ENCODE assay signal across 9 mouse cellular contexts in genomic region chr10:122988372-122988771, GRCm38 (mm10).
DNase-seq lines count a peak whose midpoint lies in the region; ATAC-seq and TF ChIP-seq lines count a peak whose summit lies in the region.
"Had no signal": no experiment of that assay in that cellular context is flagged by ENCODE, and none has a peak within 500 bp of the region (broad histone marks: within the 10 kb centered on the region; RNA-seq: fewer than 3 reads in every experiment).

No protein-coding gene starts in this region.

- DNase-seq in kidney, adult 2 months, result no peak
- no peak for DNase-seq in kidney, postnatal 10 days
- DNase-seq in midbrain, embryonic 11.5 days (ENCODE audit: low spot score, missing footprints), result no peak
- no peak for DNase-seq in midbrain, postnatal 0 days (ENCODE audit: low spot score)
- no peak for DNase-seq in stomach, postnatal 0 days (ENCODE audit: low spot score)
- no peak for DNase-seq in urinary bladder, adult 2 months (ENCODE audit: low spot score)
- no peak for DNase-seq in hindbrain, postnatal 0 days (ENCODE audit: low spot score)

- H3K9me3 ChIP-seq in midbrain, embryonic 11.5 days (ENCODE audit: control insufficient read depth, low read length), result no peaks in the 10 kb centered on the region
- H3K9me3 ChIP-seq in midbrain, postnatal 0 days (ENCODE audit: low read length), result no peaks in the 10 kb centered on the region
- H3K9me3 ChIP-seq in heart, embryonic 15.5 days (replicated peaks), result no peaks in the 10 kb centered on the region
- no peaks in the 10 kb centered on the region for H3K9me3 ChIP-seq in stomach, postnatal 0 days (ENCODE audit: control insufficient read depth, low read length)
- no peaks in the 10 kb centered on the region for H3K9me3 ChIP-seq in hindbrain, postnatal 0 days (ENCODE audit: low read length)
- H3K9me3 ChIP-seq: G1E had no signal

- 42% methylated on average over 7 of the region's 7 CpGs for WGBS in kidney, adult 2 months
- WGBS in midbrain, embryonic 11.5 days, result 88% methylated on average over 7 of the region's 7 CpGs
- WGBS in midbrain, postnatal 0 days, result 89% methylated on average over 7 of the region's 7 CpGs
- 55% methylated on average over 7 of the region's 7 CpGs for WGBS in heart, embryonic 15.5 days
- 63% methylated on average over 7 of the region's 7 CpGs for WGBS in stomach, postnatal 0 days
- WGBS in hindbrain, postnatal 0 days, result 82% methylated on average over 7 of the region's 7 CpGs

- no peaks in the 10 kb centered on the region for H3K36me3 ChIP-seq in kidney, adult 2 months (ENCODE audit: control insufficient read depth, insufficient read depth, low read length)
- H3K36me3 ChIP-seq in midbrain, embryonic 11.5 days (ENCODE audit: control insufficient read depth, insufficient read depth, low read length), result no peaks in the 10 kb centered on the region; the same call in 1 of the 2 replicates
- 0 out of 2 replicates have a peak, but pooled peaks cover 2% of the 10 kb centered on the region for H3K36me3 ChIP-seq in midbrain, postnatal 0 days (ENCODE audit: insufficient read depth, low read length)
- no peaks in the 10 kb centered on the region; the same call in 1 of the 2 replicates for H3K36me3 ChIP-seq in heart, embryonic 15.5 days
- H3K36me3 ChIP-seq in stomach, postnatal 0 days (ENCODE audit: control insufficient read depth, insufficient read depth, low read length), result no peaks in the 10 kb centered on the region
- H3K36me3 ChIP-seq in hindbrain, postnatal 0 days (ENCODE audit: insufficient read depth, low read length), result no peaks in the 10 kb centered on the region; the same call in 1 of the 2 replicates

- no peak overlapping the region for H3K27ac ChIP-seq in kidney, adult 2 months (ENCODE audit: insufficient read depth, low read depth, low read length)
- no peak overlapping the region for H3K27ac ChIP-seq in midbrain, embryonic 11.5 days (ENCODE audit: low read depth, low read length)
- H3K27ac ChIP-seq in midbrain, postnatal 0 days (ENCODE audit: low read depth, low read length), result no peak overlapping the region
- H3K27ac ChIP-seq in heart, embryonic 15.5 days, result peak overlapping the region; percentile 100
- H3K27ac ChIP-seq in stomach, postnatal 0 days (replicated peaks), result no peak overlapping the region; the same call in 1 of the 2 replicates
- H3K27ac ChIP-seq in hindbrain, postnatal 0 days, result no peak overlapping the region

- no peak for TF ChIP-seq CTCF in kidney, adult 2 months (conservative IDR thresholded peaks at IDR 0.05; ENCODE audit: insufficient read depth, insufficient read length, low read depth, low read length)
- TF ChIP-seq CTCF in midbrain, postnatal 0 days (IDR thresholded peaks at IDR 0.05), result no peak
- no peak for TF ChIP-seq CTCF in stomach, postnatal 0 days (IDR thresholded peaks at IDR 0.05; ENCODE audit: low read depth)
- TF ChIP-seq CTCF in hindbrain, postnatal 0 days (IDR thresholded peaks at IDR 0.05; ENCODE audit: low read depth), result no peak

- TF ChIP-seq EP300 in stomach, postnatal 0 days (optimal IDR thresholded peaks at IDR 0.05), result no peak

- H3K4me2 ChIP-seq in midbrain, embryonic 11.5 days, result no peak overlapping the region
- no peak overlapping the region for H3K4me2 ChIP-seq in midbrain, postnatal 0 days (ENCODE audit: low read depth, low read length, poor library complexity, severe bottlenecking)
- H3K4me2 ChIP-seq in heart, embryonic 15.5 days, result peak overlapping the region; percentile 75
- peak overlapping the region; percentile 8; the same call in 1 of the 2 replicates for H3K4me2 ChIP-seq in stomach, postnatal 0 days (replicated peaks; ENCODE audit: low read depth)
- H3K4me2 ChIP-seq in hindbrain, postnatal 0 days (ENCODE audit: low read depth, low read length), result no peak overlapping the region

- TF ChIP-seq POLR2A in kidney, adult 2 months (IDR thresholded peaks at IDR 0.05; ENCODE audit: low read depth, low read length), result no peak

- ATAC-seq in midbrain, embryonic 11.5 days (ENCODE audit: low FRiP score), result no peak
- no peak for ATAC-seq in midbrain, postnatal 0 days (ENCODE audit: low FRiP score)
- no peak for ATAC-seq in heart, embryonic 15.5 days (replicated peaks; ENCODE audit: insufficient number of reproducible peaks, insufficient read depth, low FRiP score, low read depth)
- no peak for ATAC-seq in stomach, postnatal 0 days (ENCODE audit: low FRiP score, low TSS enrichment)
- ATAC-seq in hindbrain, postnatal 0 days, result no peak

- H3K4me1 ChIP-seq in kidney, adult 2 months (ENCODE audit: control insufficient read depth, insufficient read depth, low read length), result peaks cover 3% of the 10 kb centered on the region; the same call in 1 of the 2 replicates
- H3K4me1 ChIP-seq in midbrain, embryonic 11.5 days (ENCODE audit: control insufficient read depth, insufficient read depth, low read length), result peaks cover 12% of the 10 kb centered on the region
- peaks cover 5% of the 10 kb centered on the region; the same call in 1 of the 2 replicates for H3K4me1 ChIP-seq in midbrain, postnatal 0 days (ENCODE audit: insufficient read depth, low read length)
- peaks cover 49% of the 10 kb centered on the region for H3K4me1 ChIP-seq in heart, embryonic 15.5 days (replicated peaks)
- H3K4me1 ChIP-seq in stomach, postnatal 0 days (replicated peaks; ENCODE audit: control insufficient read depth, insufficient read depth), result no peaks in the 10 kb centered on the region
- no peaks in the 10 kb centered on the region for H3K4me1 ChIP-seq in hindbrain, postnatal 0 days (ENCODE audit: insufficient read depth, low read length)

- 0 out of 2 replicates have a peak overlapping the region, but pooled peaks have one; percentile 12 for H3K9ac ChIP-seq in midbrain, embryonic 11.5 days (ENCODE audit: low read length)
- no peak overlapping the region for H3K9ac ChIP-seq in midbrain, postnatal 0 days (replicated peaks; ENCODE audit: low read length, poor library complexity, severe bottlenecking)
- peak overlapping the region; percentile 29; the same call in 1 of the 2 replicates for H3K9ac ChIP-seq in heart, embryonic 15.5 days
- H3K9ac ChIP-seq in stomach, postnatal 0 days (ENCODE audit: low read length), result no peak overlapping the region
- no peak overlapping the region for H3K9ac ChIP-seq in hindbrain, postnatal 0 days (replicated peaks; ENCODE audit: low read length)

- H3K27me3 ChIP-seq in kidney, adult 2 months (replicated peaks; ENCODE audit: control insufficient read depth, insufficient read depth, low read length), result no peaks in the 10 kb centered on the region
- no peaks in the 10 kb centered on the region for H3K27me3 ChIP-seq in midbrain, embryonic 11.5 days (ENCODE audit: control insufficient read depth, insufficient read depth, low read length)
- no peaks in the 10 kb centered on the region for H3K27me3 ChIP-seq in midbrain, postnatal 0 days (ENCODE audit: insufficient read depth, low read length)
- H3K27me3 ChIP-seq in heart, embryonic 15.5 days, result no peaks in the 10 kb centered on the region
- H3K27me3 ChIP-seq in stomach, postnatal 0 days (ENCODE audit: control insufficient read depth, insufficient read depth, low read length), result no peaks in the 10 kb centered on the region
- no peaks in the 10 kb centered on the region for H3K27me3 ChIP-seq in hindbrain, postnatal 0 days (ENCODE audit: insufficient read depth, low read length)

- H3K4me3 ChIP-seq in kidney, adult 2 months (ENCODE audit: insufficient read depth, low read depth, low read length), result peak overlapping the region; percentile 9; the same call in 1 of the 2 replicates
- no peak overlapping the region for H3K4me3 ChIP-seq in midbrain, embryonic 11.5 days (ENCODE audit: low read depth, low read length)
- no peak overlapping the region for H3K4me3 ChIP-seq in midbrain, postnatal 0 days (ENCODE audit: low read depth, low read length)
- peak overlapping the region; percentile 26 for H3K4me3 ChIP-seq in heart, embryonic 15.5 days
- H3K4me3 ChIP-seq in stomach, postnatal 0 days (ENCODE audit: low read depth, low read length), result no peak overlapping the region
- H3K4me3 ChIP-seq in hindbrain, postnatal 0 days (ENCODE audit: low read length), result no peak overlapping the region

Comparison
In these comparisons a context has a peak if more than half of its experiments do, and no peak if none do; other contexts are left out.
1. H3K9ac ChIP-seq: peak in midbrain, embryonic 11.5 days (single experiment) and heart, embryonic 15.5 days (single experiment); none in midbrain, postnatal 0 days (single experiment), stomach, postnatal 0 days (single experiment) and hindbrain, postnatal 0 days (single experiment).
2. H3K4me3 ChIP-seq: peak in kidney, adult 2 months (single experiment) and heart, embryonic 15.5 days (single experiment); none in midbrain, embryonic 11.5 days (single experiment), midbrain, postnatal 0 days (single experiment), stomach, postnatal 0 days (single experiment) and hindbrain, postnatal 0 days (single experiment).
3. H3K4me2 ChIP-seq: peak in heart, embryonic 15.5 days (single experiment) and stomach, postnatal 0 days (single experiment); none in midbrain, embryonic 11.5 days (single experiment), midbrain, postnatal 0 days (single experiment) and hindbrain, postnatal 0 days (single experiment).